Mouse (Mus musculus): ENCODE results near the gene Gm11213. TPM values are rescaled to one million over a fixed set of nuclear protein-coding genes. Genes with fewer than 3 reads are reported as not detected.

The Gm11213 gene
- polyA plus RNA-seq, 1 experiment from 2014 or later, result not detected

DNA sequence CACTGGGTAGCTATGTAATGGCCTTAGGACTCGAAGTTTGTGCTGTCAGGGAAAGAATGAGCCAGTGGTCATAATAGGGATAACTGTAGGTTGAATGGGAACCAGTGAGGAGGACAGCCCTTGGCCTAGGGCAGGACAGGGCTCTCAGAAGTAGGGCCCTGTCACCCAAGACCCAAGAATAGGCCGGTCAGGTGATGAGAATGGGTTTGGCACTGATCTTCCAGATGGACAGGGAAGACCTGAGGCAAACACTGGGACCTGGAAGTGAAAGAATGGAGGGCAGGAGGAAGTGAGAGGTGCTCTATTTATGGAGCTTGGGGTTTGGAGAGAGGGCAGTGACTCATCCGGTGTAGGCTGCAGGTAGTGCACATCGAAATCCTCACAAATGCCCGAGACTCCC, 48.4 kb downstream of the Gm11213 start:
- Histone ChIP-seq H3K9me3 (ENCODE audit: control insufficient read depth, low read length) (no peaks in the 10 kb centered on the region), H3K27me3 (ENCODE audit: control insufficient read depth, insufficient read depth, low read length) (no peaks in the 10 kb centered on the region), H3K36me3 (ENCODE audit: control insufficient read depth, insufficient read depth, low read length) (peaks cover 8% of the 10 kb centered on the region; the same call in 1 of the 2 replicates), H3K27ac (ENCODE audit: low read depth, low read length) (no peak overlapping the region), H3K9ac (ENCODE audit: low read length) (no peak overlapping the region), H3K4me1 (ENCODE audit: control insufficient read depth, insufficient read depth, low read length) (peaks cover 45% of the 10 kb centered on the region), H3K4me2 (no peak overlapping the region), H3K4me3 (ENCODE audit: low read depth, low read length) (no peak overlapping the region)
- 67% methylated on average over 5 of the region's 5 CpGs for WGBS
- ATAC-seq (ENCODE audit: low FRiP score) (no peak), DNase-seq (ENCODE audit: low spot score, missing footprints) (no peak)

DNA sequence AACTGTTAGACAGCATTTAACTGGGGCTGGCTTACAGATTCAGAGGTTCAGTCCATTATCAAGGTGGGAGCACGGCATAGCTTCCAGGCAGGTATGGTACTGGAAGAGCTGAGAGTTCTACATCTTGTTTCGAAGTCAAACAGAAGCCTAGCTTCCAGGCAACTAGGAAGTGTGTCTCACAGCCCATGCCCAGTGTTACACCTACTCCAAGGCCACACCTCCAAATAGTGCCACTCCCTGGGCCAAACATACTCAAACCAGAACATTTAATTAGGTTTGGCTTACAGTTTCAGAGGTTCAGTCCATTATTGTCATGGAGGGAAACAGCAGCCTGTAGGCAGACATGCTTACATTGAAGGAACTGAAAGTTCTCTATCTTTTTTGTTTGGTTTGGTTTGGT, 50.0 kb downstream of the Gm11213 start:
- no peak overlapping the region for H3K9ac ChIP-seq (ENCODE audit: low read length)
- no peak for DNase-seq (ENCODE audit: low spot score, missing footprints)
- H3K4me3 ChIP-seq (ENCODE audit: low read depth, low read length), result no peak overlapping the region
- peaks cover 15% of the 10 kb centered on the region for H3K36me3 ChIP-seq (ENCODE audit: control insufficient read depth, insufficient read depth, low read length)
- WGBS, result 94% methylated on average over 2 of the region's 2 CpGs
- no peak overlapping the region for H3K27ac ChIP-seq (ENCODE audit: low read depth, low read length)
- no peak overlapping the region for H3K4me2 ChIP-seq
- peaks cover 41% of the 10 kb centered on the region for H3K4me1 ChIP-seq (ENCODE audit: control insufficient read depth, insufficient read depth, low read length)
- no peaks in the 10 kb centered on the region for H3K27me3 ChIP-seq (ENCODE audit: control insufficient read depth, insufficient read depth, low read length)
- no peak for ATAC-seq (ENCODE audit: low FRiP score)
- no peaks in the 10 kb centered on the region for H3K9me3 ChIP-seq (ENCODE audit: control insufficient read depth, low read length)

DNA sequence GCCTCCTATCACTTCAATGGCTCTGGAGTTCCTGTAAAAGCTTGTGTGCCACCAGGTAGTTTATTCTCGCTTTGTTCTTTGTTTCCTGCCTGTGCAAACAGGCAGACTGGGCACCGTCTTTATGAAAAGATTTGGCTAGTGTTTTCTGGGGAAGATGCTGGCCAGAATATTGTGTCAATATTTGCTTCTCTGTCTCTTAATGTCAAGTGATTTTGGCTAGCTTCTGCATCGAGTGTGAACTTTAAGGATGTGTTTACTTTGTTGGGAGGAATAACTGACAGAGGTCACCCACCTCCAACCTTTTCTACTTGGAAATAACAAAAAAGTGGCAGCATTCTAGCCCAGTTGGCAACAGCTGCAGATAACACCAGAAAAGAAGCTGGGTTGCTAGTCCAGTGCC, 50.4 kb downstream of the Gm11213 start:
- Histone ChIP-seq H3K4me2 (no peak overlapping the region), H3K4me3 (ENCODE audit: low read depth, low read length) (no peak overlapping the region), H3K27me3 (ENCODE audit: control insufficient read depth, insufficient read depth, low read length) (no peaks in the 10 kb centered on the region), H3K4me1 (ENCODE audit: control insufficient read depth, insufficient read depth, low read length) (peaks cover 38% of the 10 kb centered on the region), H3K9ac (ENCODE audit: low read length) (no peak overlapping the region), H3K27ac (ENCODE audit: low read depth, low read length) (no peak overlapping the region; the same call in 1 of the 2 replicates), H3K9me3 (ENCODE audit: control insufficient read depth, low read length) (no peaks in the 10 kb centered on the region), H3K36me3 (ENCODE audit: control insufficient read depth, insufficient read depth, low read length) (peaks cover 16% of the 10 kb centered on the region)
- ATAC-seq (ENCODE audit: low FRiP score), result no peak
- no peak for DNase-seq (ENCODE audit: low spot score, missing footprints)
- WGBS, result 44% methylated on average over 3 of the region's 3 CpGs

DNA sequence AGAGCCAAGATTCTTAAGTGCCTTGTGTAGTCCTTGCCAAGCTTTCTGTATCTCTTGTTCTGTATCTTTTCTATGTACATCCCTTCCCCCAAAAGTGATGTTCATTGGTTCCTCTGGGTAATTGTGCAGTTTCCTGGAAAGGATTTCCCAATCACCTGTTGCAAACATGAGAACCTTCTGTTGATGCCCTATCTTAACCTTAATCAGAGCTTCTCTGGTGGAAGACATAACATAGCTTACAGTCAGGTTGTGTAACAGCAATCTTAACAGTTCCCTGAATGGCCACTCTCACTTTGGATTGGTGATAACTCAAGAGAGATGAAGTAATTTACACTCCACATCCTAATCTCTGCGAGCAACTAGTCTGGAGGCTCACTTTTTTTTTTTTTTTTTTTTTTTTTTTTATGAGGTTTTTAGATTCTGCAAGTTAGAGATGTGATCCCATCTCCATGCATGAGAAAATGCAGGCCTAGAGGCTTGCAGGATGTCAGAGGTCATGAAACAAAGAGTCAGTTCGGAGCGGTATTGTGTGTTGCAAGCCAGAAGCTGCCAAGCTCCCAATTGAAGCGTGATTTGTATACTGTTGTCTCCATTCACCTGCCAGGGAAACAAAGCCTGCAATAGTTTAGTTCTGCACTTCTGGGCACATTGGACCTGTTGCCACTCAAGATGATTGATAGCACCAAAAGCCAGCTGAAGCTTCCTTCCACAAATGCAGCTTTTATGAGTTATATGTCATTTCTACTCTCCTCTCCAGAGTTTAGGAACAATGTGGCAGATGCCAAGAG, 51.1 kb downstream of the Gm11213 start:
- H3K4me3 ChIP-seq (ENCODE audit: low read depth, low read length), result no peak overlapping the region
- H3K27me3 ChIP-seq (ENCODE audit: control insufficient read depth, insufficient read depth, low read length), result no peaks in the 10 kb centered on the region
- H3K27ac ChIP-seq (ENCODE audit: low read depth, low read length), result no peak overlapping the region; the same call in 1 of the 2 replicates
- no peak overlapping the region for H3K4me2 ChIP-seq
- no peak for DNase-seq (ENCODE audit: low spot score, missing footprints)
- 36% methylated on average over 4 of the region's 4 CpGs for WGBS
- no peaks in the 10 kb centered on the region for H3K9me3 ChIP-seq (ENCODE audit: control insufficient read depth, low read length)
- ATAC-seq (ENCODE audit: low FRiP score), result no peak
- peaks cover 23% of the 10 kb centered on the region for H3K36me3 ChIP-seq (ENCODE audit: control insufficient read depth, insufficient read depth, low read length)
- H3K4me1 ChIP-seq (ENCODE audit: control insufficient read depth, insufficient read depth, low read length), result peaks cover 32% of the 10 kb centered on the region
- no peak overlapping the region for H3K9ac ChIP-seq (ENCODE audit: low read length)

DNA sequence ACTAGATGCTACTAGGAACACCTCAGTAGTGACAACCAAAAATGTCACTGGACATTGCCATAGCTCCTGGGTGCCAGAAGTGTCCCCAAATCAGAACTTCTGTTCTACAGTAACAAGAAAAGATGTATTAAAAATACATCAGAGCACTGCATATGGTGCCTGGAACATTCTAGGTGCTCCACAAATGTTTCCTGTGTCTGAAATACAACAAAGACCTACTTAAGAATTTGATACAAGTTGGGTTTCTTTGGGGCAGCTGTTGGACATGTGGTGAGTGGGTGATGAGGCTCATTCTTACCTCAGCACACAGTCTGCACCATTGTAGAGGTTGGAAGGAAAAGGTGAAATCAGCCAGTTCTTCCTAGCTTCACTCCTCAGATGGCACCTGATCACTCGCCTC, 52.2 kb downstream of the Gm11213 start:
- 88% methylated on average over 1 of the region's 1 CpGs for WGBS
- H3K9ac ChIP-seq (ENCODE audit: low read length), result no peak overlapping the region
- DNase-seq (ENCODE audit: low spot score, missing footprints) (no peak), ATAC-seq (ENCODE audit: low FRiP score) (no peak)
- no peaks in the 10 kb centered on the region for H3K9me3 ChIP-seq (ENCODE audit: control insufficient read depth, low read length)
- peaks cover 29% of the 10 kb centered on the region for H3K36me3 ChIP-seq (ENCODE audit: control insufficient read depth, insufficient read depth, low read length)
- peaks cover 23% of the 10 kb centered on the region for H3K4me1 ChIP-seq (ENCODE audit: control insufficient read depth, insufficient read depth, low read length)
- no peak overlapping the region for H3K4me3 ChIP-seq (ENCODE audit: low read depth, low read length)
- no peak overlapping the region for H3K4me2 ChIP-seq
- H3K27ac ChIP-seq (ENCODE audit: low read depth, low read length), result no peak overlapping the region
- H3K27me3 ChIP-seq (ENCODE audit: control insufficient read depth, insufficient read depth, low read length), result no peaks in the 10 kb centered on the region

DNA sequence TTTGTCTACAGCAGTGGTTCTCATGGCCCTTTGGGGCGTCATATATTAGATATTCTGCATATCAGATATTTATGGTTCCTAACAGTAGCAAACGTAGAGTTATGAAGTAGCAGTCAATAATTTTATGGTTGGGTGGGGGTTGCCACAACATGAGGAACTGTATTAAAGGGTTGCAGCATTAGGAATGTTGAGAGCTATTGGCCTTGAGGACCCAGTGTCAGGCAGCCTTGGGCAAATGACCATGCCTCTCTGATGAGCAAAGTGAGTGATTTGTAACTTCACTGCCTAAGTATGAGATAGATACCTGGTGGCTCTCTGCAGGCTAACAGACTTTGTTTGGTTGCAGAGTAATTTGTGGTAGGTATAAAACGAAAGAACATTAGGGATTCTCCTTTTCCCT, 54.2 kb downstream of the Gm11213 start:
- H3K9me3 ChIP-seq (ENCODE audit: control insufficient read depth, low read length), result no peaks in the 10 kb centered on the region
- peaks cover 29% of the 10 kb centered on the region for H3K36me3 ChIP-seq (ENCODE audit: control insufficient read depth, insufficient read depth, low read length)
- H3K27ac ChIP-seq (ENCODE audit: low read depth, low read length), result no peak overlapping the region
- ATAC-seq (ENCODE audit: low FRiP score) (no peak), DNase-seq (ENCODE audit: low spot score, missing footprints) (no peak)
- no peak overlapping the region for H3K9ac ChIP-seq (ENCODE audit: low read length)
- no peak overlapping the region for H3K4me3 ChIP-seq (ENCODE audit: low read depth, low read length)
- H3K4me2 ChIP-seq, result no peak overlapping the region
- H3K27me3 ChIP-seq (ENCODE audit: control insufficient read depth, insufficient read depth, low read length), result no peaks in the 10 kb centered on the region
- H3K4me1 ChIP-seq (ENCODE audit: control insufficient read depth, insufficient read depth, low read length), result peaks cover 27% of the 10 kb centered on the region
- WGBS, result 88% methylated on average over 3 of the region's 3 CpGs

DNA sequence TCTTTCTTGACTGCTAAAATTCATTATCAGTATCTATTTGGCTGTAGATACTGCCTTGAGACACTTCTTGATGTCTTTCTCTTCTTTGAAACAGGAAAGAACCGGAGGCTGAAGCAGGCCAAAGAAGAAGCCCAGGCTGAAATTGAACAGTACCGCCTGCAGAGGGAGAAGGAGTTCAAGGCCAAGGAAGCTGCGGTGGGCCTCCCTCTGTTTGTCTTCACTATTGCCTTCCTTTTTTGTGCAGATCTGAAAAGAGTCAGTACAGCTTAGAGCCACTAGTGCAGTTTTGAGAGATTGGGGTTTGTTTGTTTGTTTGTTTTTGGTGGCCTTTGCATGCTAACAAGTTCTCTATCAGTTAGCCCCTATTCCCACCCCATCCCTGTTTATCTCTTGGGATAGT, 56.6 kb downstream of the Gm11213 start:
- Histone ChIP-seq H3K4me1 (ENCODE audit: control insufficient read depth, insufficient read depth, low read length) (peaks cover 19% of the 10 kb centered on the region), H3K4me3 (ENCODE audit: low read depth, low read length) (no peak overlapping the region), H3K36me3 (ENCODE audit: control insufficient read depth, insufficient read depth, low read length) (peaks cover 29% of the 10 kb centered on the region), H3K27ac (ENCODE audit: low read depth, low read length) (no peak overlapping the region), H3K27me3 (ENCODE audit: control insufficient read depth, insufficient read depth, low read length) (no peaks in the 10 kb centered on the region), H3K9ac (ENCODE audit: low read length) (no peak overlapping the region), H3K9me3 (ENCODE audit: control insufficient read depth, low read length) (no peaks in the 10 kb centered on the region), H3K4me2 (no peak overlapping the region)
- DNase-seq (ENCODE audit: low spot score, missing footprints), result no peak
- no peak for ATAC-seq (ENCODE audit: low FRiP score)
- WGBS, result 86% methylated on average over 3 of the region's 3 CpGs

DNA sequence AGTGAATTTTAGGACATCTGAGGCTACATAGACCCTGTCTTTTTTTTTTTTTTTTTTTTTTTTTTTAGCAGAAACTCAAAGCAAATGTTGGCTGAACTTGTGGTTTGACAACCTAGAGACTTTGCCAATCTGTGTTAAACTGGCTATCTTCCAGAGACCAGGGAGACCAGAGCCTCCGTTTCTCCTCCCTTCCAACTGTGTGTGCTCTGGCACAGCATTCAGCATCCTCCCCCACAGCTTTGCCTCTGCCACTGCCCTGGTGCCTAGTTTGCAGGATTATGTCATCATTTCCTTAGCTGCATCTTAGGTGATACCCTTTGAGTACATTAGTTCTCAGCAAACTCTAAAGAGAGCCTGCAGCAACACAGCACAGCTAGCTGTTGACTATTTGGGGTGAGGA, 57.3 kb downstream of the Gm11213 start:
- ATAC-seq (ENCODE audit: low FRiP score), result no peak
- Histone ChIP-seq H3K9me3 (ENCODE audit: control insufficient read depth, low read length) (no peaks in the 10 kb centered on the region), H3K27me3 (ENCODE audit: control insufficient read depth, insufficient read depth, low read length) (no peaks in the 10 kb centered on the region), H3K9ac (ENCODE audit: low read length) (no peak overlapping the region), H3K4me1 (ENCODE audit: control insufficient read depth, insufficient read depth, low read length) (peaks cover 18% of the 10 kb centered on the region), H3K36me3 (ENCODE audit: control insufficient read depth, insufficient read depth, low read length) (peaks cover 29% of the 10 kb centered on the region), H3K27ac (ENCODE audit: low read depth, low read length) (no peak overlapping the region), H3K4me2 (no peak overlapping the region), H3K4me3 (ENCODE audit: low read depth, low read length) (no peak overlapping the region)
- DNase-seq (ENCODE audit: low spot score, missing footprints), result no peak
- 95% methylated on average over 1 of the region's 1 CpGs for WGBS
